Mouse (Mus musculus): ENCODE results near the gene Zfp978.
"Not testable (repeated sequence)": the region's sequence is repeated elsewhere in the genome, so short reads cannot be mapped to it uniquely, and the experiment has no call there.

The Zfp978 gene

DNA sequence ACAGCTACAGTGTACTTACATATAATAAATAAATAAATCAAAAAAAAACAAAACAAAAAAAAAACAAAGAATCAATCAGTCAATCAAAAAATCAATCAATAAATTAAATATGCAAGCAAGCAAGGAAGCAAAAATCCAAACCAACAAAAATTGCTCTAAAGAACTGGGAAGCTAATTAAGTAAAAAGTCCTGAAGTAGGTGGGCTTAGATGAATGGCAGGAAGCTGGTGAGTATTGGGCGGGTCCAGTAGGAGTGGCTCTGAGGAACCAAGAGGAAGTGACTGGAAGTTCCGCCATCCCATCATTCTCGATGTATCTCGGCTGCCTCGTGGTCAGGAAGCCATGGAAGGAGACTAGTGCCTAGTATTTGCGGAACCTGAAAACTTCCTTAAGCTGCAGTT is at the start of gene Zfp978:
TSS of gene Zfp978 (plus strand) at position 301 of the 400 bp plus-strand sequence.
- not testable (repeated sequence) for DNase-seq (ENCODE audit: low read depth, low spot score)

DNA sequence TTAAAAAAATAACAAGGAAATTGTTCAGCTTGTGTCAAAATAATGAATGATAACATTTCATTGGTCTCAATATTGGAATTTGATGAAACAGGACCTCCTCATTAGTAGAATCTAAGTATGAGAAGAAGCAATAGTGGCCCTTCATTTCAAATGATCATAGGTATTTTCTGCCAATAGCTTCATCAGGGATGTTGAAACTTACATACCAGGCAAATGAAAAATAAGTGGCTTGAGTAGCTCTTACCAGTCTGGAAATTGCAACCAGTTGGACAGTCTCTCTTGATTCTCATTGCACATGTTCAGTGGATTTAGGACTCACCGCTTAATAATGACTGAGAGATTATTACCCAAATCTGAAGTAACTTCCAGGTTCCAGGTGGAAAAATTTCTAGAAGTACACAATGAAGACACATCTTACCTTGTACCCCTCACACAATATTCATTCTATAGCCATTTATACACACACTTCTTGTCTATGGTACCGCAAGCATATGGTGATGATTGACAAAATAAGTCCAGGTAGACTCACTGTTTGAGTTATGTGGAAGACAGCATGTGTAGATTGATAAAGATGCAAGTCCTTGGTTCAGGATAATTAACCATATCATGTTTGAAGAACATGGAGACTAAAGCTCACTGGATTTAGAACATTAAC is 25.9 kb upstream of the Zfp978 start:
- not testable (repeated sequence) for DNase-seq (ENCODE audit: low read depth, low spot score)

DNA sequence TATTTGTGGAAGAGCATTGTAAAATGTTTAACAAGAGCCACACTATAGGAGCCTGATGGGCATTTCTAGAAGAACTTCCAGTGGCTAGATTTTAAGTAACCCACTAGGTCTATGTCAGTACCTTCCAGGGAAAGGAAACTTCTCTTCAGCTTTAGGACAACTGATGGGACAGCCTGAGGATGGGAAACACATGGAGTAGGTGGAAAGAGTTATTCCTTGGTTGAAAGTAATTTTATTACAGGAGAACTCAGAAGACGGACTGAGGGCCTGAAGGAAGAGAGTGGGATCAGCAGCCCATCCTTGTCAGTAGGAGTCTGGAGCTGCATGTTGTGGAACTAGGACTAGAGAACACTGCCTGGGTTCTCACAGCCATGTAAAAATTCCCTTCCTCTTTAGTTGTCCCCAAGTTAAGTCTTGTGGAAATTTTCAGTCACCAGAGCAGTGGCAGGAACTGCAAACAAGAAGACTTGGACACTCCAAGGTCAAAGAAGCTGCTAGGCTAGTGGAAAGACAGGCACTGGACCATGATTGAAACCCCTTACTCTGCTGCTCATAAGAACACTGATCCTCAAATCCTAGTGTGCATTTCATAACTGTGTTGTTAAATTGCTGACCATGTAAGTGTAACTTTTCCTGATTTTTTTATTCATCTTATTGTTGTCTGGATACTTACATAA is 25.3 kb upstream of the Zfp978 start:
- not testable (repeated sequence) for DNase-seq (ENCODE audit: low read depth, low spot score)

DNA sequence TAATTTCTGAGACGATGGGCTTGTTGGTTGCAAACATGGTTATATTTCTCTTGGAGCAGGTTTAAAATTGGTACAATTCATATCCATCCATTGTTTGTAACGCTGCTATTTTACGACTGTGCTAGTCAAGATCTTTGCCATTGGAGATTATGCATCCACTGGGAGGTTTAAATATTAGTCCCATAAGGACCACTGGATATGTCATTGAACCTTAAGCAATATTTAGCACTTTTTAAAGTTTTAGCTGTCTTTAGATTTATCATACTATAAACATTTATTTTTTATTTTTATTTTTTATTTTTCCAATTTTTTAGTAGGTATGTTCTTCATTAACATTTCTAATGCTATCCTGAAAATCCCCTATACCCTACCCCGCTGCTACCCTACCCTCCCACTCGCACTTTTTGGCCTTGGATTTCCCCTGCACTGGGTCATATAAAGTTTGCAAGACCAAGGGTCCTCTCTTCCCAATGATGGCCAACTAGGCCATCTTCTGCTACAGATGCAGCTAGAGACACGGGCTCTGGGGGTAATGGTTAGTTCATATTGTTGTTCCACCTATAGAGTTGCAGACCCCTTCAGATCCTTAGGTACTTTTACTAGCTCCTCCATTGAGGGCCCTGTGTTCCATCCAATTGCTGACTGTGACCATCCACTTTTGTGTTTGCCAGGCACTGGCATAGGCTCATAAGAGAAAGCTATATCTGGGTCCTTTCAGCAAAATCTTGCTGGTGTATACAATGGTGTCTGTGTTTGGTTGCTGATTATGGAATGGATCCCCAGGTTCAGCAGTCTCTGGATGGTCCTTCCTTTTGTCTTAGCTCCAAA is 24.5 kb upstream of the Zfp978 start:
- not testable (repeated sequence) for DNase-seq (ENCODE audit: low read depth, low spot score)

DNA sequence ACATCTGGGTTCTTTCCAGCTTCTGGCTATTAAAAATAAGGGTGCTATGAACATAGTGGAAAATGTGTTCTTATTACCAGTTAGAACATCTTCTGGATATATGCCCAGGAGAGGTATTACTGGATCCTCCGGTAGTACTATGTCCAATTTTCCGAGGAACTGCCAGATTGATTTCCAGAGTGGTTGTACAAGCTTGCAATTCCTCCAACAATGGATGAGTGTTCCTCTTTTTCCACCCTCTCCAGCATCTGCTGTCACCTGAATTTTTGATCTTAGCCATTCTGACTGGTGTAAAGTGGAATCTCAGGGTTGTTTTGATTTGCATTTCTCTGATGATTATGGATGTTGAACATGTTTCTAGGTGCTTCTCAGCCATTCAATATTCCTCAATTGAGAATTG is 23.6 kb upstream of the Zfp978 start:
- not testable (repeated sequence) for DNase-seq (ENCODE audit: low read depth, low spot score)

DNA sequence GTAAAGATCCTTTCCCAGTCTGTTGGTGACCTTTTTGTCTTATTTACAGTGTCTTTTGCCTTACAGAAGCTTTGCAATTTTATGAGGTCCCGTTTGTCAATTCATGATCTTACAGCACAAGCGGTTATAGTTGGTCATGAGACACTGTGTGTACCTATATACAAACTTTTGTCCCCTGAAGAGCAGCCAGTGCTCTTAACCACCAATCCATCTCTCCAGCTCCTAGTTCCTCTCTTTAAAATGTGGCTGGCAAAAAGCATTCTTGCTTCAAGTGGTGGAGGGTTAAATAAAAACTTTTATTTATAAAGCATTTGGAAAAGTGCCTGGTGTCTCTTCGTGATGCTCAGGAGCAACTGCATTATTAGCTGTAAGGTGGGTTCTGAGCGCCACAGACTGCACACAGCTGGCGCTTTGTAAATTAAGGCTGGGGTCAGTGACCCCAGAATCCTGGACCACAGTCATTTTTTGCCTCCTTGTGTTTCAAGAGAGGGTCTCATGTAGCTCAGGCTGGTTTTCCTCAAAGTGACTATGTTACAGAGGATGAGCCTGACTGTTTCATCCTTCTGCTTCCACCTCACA is 23.0 kb upstream of the Zfp978 start:
- DNase-seq (ENCODE audit: low read depth, low spot score): no peak

DNA sequence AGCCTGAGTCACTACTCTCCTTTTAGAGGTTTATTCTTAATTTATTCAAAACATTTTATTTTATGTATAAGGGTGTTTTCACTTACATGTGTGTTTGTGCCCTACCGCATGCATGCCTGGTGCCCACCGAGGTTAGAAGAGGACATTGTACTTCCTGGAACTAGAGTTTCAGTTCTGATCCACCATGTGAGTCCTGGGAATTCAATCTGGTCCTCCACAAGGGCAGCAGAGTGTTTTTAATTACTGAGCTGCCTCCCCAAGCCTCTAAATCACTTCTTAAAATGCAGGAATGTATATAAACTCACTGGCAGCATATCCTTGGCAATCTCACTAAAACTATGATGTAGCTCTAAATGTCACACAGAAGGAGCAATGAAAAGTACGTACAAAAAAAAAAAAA is 22.4 kb upstream of the Zfp978 start:
- DNase-seq (ENCODE audit: low read depth, low spot score): not testable (repeated sequence)

DNA sequence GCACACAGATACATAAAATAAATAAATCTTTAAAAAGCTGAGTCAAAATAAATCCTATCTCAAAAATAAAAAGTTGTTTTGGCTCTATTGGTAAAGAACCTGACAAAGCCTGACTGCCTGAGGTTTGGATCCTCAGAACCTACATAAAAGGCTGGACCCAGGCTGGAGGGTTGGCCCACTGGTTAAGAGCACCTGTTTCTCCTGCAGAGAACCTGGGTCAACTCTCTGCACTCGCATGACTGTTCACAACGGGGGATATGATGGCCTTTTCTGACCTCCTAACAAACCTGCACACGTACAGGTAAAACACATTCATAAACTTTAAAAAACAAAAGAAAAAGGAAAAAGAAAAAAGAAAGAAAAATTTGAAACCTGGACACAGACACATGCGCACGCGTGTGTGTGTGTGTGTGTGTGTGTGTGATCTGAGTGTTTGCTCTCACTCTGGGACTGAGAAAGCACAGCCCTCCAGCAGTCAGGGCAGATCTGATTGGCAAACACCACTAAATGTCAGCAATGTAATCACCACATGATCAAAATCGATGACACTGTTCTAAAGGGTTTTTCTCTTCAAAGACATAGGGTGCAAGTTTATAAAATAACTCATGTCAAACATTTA is 21.4 kb upstream of the Zfp978 start:
- DNase-seq (ENCODE audit: low read depth, low spot score): not testable (repeated sequence)

DNA sequence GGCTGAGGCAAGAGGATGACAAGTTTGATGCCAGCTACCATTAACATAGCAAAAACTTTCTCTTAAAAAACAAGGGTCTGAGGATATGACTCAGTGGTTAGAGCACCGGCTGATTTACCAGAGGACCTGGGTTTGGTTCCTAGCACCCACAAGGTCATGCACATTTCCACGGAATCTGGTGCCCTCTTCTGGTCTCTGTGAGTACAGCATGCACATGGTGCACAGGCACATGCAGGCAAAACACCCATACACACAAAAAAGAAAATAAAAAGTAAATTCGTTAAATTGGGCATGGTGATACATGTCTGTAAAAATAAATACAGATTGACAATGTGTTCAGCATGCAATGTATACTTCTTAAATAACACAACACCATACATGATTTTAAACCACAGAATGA is 20.9 kb upstream of the Zfp978 start:
- DNase-seq (ENCODE audit: low read depth, low spot score): not testable (repeated sequence)

DNA sequence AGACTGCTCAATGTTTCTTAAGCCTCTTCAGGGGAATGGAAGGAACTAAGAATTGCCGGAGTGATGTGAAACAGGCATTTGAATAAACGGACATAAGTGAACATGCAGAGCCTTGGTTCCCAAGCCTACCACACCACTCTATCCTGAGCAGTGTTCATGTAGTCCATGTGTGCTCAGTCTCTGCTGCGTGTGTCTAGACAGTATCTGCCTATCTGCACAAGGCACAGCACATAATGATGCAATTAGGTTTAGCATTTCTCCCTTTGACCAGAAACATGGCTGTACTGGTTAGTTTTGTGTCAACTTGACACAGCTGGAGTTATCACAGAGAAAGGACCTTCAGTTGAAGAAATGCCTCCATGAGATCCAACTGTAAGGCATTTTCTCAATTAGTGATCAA is 20.2 kb upstream of the Zfp978 start:
- not testable (repeated sequence) for DNase-seq (ENCODE audit: low read depth, low spot score)

DNA sequence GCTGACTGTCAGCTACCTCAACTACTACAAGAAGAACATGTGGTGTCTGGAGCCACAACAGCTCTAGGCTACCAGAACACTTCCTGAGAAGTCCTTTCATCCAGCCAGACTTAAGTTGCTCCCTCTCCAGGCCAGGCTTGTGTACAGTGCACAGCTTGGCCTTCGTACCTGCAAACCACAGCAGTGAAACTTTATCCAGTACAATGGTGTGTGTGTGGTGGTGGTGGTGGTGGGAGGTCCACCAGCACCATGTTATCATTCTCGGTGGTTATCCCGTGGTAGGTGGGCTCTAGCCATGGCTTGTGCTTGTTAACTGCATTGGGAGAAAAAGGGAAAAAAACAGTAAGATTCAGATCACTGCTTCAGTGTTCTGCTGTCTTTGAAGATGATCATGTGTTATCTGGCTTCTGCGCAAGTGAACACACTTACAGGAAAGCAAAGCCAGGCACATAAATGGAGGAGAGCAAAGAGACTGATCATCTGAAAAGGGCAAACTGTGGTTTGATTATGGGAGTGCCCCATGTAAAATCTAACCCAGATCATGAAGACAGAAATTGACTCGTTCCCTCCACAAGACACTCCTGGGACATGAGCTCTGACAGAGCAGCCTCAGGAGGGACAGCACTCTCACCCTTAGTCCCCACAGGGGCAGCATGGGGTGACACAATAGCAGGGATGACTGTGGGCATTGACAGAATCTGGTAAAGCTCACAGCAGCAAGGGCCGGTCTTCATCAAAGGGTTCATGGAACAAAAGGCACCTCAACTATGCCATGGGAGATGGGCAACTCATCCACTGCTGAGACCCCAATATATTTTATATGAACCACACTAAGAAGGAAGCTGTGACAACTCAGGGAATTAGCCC is 17.8 kb upstream of the Zfp978 start:
- not testable (repeated sequence) for DNase-seq (ENCODE audit: low read depth, low spot score)

DNA sequence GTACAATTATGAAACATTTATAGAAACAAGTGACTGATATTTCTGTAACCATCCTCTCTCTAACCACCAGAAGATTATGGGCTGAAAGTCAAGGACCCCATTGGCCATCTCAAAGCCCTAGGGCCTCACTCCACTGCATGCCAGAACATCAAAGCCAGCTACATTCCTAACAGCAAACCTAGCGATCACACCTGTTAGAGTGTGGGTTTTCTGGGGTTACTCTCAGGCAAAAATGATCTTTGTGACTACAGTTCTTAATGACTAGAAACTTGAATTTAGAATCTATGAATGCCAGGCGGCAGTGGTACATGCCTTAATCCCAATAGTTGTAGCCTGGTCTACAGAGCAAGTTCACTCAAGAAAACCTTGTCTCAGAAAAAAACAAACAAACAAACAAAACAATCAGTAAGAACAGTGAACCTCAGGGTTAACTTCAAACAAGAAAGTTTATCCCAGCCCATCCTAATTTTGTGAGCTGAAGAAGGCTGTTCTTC is 16.0 kb upstream of the Zfp978 start:
- DNase-seq (ENCODE audit: low read depth, low spot score): not testable (repeated sequence)

DNA sequence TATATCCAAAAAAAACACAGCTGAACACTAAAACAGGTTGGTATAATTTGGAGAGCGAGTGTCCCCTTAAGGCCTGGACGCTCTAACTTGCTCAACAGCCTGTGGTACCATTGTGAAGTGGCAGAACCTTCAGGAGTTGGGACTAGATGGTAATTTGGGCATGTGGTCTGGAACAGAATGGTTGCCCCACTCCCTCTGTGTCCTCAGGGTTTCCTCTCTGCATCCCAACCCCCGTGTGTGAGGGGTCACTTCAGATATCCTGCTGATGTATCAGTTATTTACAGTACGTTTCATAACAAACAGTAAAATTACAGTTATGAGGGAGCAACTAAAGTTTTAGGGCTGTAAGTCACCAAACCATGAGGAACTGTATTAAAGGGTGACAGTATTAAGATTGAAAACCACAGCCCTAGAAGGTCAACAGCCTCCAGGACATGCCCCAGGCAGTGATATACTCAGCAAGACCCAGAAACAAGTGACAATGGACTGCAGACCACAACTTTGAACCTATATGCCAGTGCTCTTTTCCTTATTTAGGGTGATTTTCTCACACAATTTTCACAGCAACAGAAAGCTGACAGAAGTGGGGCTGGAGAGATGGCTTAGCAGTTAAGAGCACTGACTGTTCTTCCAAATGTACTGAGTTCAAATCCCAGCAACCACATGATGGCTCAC is 14.6 kb upstream of the Zfp978 start:
- DNase-seq (ENCODE audit: low read depth, low spot score): not testable (repeated sequence)

DNA sequence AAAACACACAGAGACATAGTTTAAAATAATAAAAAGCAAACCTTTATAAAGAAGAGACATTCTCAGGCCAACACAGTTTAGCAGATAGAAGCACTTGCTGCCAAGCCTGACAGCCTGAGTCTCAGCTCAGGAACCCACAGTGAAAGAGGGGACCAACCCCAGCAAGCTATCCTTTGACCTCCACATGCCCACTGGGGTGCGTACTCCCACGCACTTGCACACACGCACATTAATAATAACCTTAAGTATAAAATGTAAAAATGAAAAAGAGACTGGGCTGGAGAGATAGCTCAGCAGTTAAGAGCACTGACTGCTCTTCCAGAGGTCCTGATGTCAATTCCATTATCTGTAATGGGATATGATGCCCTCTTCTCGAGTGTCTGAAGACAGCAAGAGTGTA is 13.8 kb upstream of the Zfp978 start:
- not testable (repeated sequence) for DNase-seq (ENCODE audit: low read depth, low spot score)

DNA sequence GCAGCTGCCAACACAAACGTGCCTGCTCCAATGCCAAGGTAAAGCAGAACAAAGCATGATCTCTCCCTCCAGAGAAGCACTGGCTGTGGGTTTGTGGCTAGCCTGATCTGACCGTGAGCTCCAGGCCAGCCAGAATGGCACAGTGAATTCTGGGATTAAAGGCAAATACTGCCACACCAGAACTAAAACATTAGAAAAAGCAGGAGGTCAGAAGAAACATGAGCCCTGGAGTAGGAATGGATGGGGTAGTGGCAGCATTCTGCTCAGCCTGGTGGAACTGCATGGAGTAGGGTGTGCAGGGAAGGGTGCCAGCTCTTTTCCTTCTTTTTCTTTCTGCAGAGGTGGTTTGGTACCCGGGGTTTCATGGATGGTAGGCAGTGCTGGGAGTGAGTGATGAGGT is 13.2 kb upstream of the Zfp978 start:
- DNase-seq (ENCODE audit: low read depth, low spot score): not testable (repeated sequence)

DNA sequence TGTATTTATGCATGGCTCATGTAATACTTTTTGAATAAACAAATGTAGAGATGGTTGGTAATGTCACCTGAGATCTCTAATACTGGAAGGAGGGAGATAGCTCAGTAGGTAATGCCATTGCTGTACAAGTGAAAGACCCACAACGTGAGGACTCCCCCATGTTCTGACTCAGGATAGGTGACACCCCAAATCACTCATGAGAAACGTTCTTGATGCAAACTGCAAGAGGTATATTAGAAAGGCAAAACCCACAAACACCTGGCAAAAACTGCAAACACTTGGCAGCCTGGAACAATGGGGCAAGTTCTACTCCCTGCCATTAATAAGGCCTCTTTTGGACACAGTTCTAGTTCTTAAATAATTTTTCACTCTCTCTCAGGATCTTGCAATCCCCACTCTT is 12.7 kb upstream of the Zfp978 start:
- not testable (repeated sequence) for DNase-seq (ENCODE audit: low read depth, low spot score)

DNA sequence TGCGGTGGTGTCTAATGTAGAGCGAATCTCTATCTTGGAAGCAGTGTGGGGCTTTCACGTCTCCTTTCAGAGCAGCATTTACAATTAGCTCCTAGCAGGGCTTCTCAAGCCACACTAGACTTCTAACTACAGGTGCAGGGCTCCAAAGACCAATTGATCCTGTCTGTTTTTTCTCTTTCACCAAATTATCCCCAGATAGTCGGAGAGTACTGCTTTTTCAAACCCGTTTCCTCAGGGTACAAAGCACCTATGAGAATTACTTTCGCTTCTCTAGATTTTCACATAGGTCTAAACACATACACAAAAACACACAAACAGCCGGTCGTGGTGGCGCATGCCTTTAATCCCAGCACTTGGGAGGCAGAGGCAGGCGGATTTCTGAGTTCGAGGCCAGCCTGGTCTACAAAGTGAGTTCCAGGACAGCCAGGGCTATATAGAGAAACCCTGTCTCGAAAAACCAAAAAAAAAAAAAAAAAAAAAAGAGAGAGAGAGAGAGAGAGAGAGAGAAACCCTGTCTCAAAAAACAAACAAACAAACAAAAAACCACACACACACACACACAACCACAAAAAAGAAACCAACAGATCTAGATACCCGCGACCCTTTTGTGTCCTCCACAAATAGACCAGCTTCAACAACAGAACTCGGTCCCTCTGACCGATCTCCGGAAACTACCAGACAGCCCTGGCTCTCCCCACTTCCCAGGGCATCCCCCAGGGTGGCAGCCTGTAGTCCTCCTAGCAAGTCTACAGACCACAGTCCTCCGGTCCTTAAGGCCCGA is 12.0 kb upstream of the Zfp978 start:
- not testable (repeated sequence) for DNase-seq (ENCODE audit: low read depth, low spot score)

DNA sequence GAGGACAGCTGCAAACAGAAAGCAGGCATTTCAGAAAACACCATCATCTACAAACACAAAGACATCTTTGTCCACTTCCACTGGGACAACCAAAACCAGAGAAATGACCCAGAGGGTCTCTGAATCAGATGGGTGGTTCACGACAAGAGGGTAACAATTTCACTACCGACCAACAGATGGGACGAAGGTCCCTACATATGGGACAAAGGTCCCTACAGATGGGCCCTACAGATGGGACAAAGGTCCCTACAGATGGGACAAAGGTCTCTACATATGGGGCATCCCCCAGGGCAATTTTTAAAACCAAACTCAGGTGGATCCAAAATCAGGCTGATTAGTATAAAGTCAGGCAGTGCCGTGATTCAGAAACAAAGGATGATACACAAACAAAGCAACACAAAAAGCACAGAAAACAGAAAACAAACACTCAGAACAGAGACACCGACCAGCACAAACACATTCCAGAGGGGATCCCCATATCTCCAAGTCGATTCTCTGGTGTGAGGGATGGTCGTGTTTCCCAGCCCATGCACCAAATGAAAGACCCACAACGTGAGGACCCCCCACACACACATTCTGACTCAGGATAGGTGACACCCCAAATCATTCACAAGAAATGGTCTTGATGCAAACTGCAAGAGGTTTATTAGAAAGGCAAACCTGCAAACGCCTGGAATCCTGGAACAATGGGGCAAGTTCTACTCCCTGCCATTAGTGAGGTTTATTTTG is 11.3 kb upstream of the Zfp978 start:
- DNase-seq (ENCODE audit: low read depth, low spot score): not testable (repeated sequence)
